Mouse (Mus musculus) heart, embryonic 13.5 days (tissue): ENCODE results near the gene Orm2. TPM values are rescaled to one million over a fixed set of nuclear protein-coding genes. Genes with fewer than 3 reads are reported as not detected.

ENCODE experiments used
- ATAC-seq: fragments of 200-750 bp; cut with Nextera tagmentation; 2 replicates; pipeline ENCODE4 v1.8.0; 2017; ENCODE audit warnings: moderate TSS enrichment; ENCODE audit not compliant: insufficient number of reproducible peaks, low FRiP score, low TSS enrichment; ENCODE audit errors: extremely low read depth
- H3K27ac ChIP-seq: fragments of 300-500 bp; sonication (generic); replicated peaks from 2 replicates; pipeline ENCODE4 v1.5.1; 2015; ENCODE audit warnings: moderate library complexity, mild to moderate bottlenecking, inconsistent platforms
- H3K27me3 ChIP-seq: fragments of 300-500 bp; sonication (generic); replicated peaks from 2 replicates; pipeline ENCODE4 v1.6.1; 2015; ENCODE audit warnings: mild to moderate bottlenecking, inconsistent platforms
- H3K36me3 ChIP-seq: fragments of 300-500 bp; sonication (generic); 2 replicates; pipeline ENCODE4 v1.6.1; 2015; ENCODE audit warnings: mild to moderate bottlenecking, inconsistent platforms
- H3K4me1 ChIP-seq: fragments of 300-500 bp; sonication (generic); 2 replicates; pipeline ENCODE4 v1.6.1; 2015; ENCODE audit warnings: inconsistent platforms
- H3K4me2 ChIP-seq: fragments of 300-500 bp; sonication (generic); 2 replicates; pipeline ENCODE4 v1.6.1; 2015; ENCODE audit warnings: inconsistent platforms, mild to moderate bottlenecking, moderate library complexity
- H3K4me3 ChIP-seq: fragments of 300-500 bp; sonication (generic); 2 replicates; pipeline ENCODE4 v1.5.1; 2015; ENCODE audit warnings: moderate library complexity, mild to moderate bottlenecking, inconsistent platforms
- H3K9ac ChIP-seq: fragments of 300-500 bp; sonication (generic); 2 replicates; pipeline ENCODE4 v1.6.1; 2015; ENCODE audit warnings: inconsistent platforms, mild to moderate bottlenecking, moderate library complexity
- H3K9me3 ChIP-seq: fragments of 300-500 bp; sonication (generic); 2 replicates; pipeline ENCODE4 v1.6.1; 2016; ENCODE audit warnings: inconsistent platforms
- WGBS: fragments of 180-500 bp; shearing (Covaris S2); methylation state at CpG from one replicate; pipeline ENCODE4 v1.1.7; 2015; ENCODE audit warnings: mixed read lengths; 5-methylcytosine and 5-hydroxymethylcytosine counted together
- polyA plus RNA-seq: library from polyadenylated mRNA; unstranded; fragments of >200 nt; fragmentation: Nextera tagmentation; extraction: Ambion mirVana; gene quantifications from 2 replicates; pipeline ENCODE4 v1.2.1, GENCODE M21; 2015

Orm2 gene
- polyA plus RNA-seq, 1 experiment from 2014 or later = not detected

DNA sequence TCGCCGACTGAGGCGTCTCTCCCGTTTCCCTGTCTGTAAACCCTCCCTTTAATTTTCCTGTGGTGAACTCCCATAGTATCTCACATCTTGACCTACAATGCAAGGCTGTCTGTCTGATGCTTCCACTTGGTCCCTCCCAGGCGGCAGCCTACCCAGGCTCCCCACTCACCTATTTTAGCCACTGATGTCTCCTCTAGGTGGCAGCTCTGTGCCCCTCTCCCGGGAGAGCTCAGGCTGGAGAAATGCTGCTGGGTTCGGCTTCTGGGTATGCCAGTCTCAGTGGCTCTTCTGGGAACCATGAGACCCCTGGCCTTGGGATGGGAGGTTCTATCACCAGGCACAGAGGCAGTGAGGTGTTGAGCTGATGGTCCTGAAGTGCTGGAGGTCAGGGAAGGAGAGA lies 15.2 kb downstream of the Orm2 start:
- Histone ChIP-seq H3K4me1 (0 out of 2 replicates have a peak, but pooled peaks cover 3% of the 10 kb centered on the region), H3K4me3 (no peak overlapping the region), H3K4me2 (no peak overlapping the region), H3K9ac (no peak overlapping the region), H3K27me3 (no peaks in the 10 kb centered on the region), H3K36me3 (peaks cover 80% of the 10 kb centered on the region), H3K27ac (no peak overlapping the region), H3K9me3 (no peaks in the 10 kb centered on the region)
- no peak for ATAC-seq
- WGBS = 66% methylated on average over 7 of the region's 7 CpGs

DNA sequence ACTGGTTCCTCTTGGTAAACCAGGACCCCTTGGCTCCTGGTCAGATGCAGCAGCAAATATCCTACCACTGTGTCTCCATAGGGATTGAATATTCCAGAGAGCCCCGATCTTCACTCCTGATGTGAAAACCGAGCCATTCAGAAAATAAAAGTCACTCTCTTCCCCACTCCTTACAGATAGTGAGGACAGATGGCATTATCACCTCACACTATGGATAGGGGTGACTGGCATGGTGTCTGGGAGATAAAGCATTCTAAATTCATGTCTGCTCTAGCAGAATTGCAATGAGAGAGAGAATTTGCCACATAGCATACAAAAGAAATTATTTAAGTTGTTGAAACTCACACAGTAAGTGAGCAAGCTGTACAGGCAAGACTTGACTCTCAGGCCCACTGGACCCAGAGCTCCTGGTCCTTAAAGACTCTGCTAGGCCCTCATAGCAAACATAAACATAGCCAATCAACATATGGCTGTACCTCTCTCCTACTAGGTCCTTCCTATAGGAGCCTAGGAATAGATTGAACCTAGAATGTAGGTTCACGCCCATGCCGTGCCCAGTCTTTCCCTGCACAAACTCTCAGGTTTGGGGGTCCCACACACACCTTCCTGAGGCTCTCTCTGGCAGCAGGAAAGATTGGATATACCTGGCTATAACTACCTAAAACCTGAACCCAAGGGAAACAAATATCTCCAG lies 20.6 kb downstream of the Orm2 start:
- Histone ChIP-seq H3K4me2 (no peak overlapping the region), H3K9ac (no peak overlapping the region), H3K27ac (no peak overlapping the region), H3K9me3 (no peaks in the 10 kb centered on the region), H3K27me3 (no peaks in the 10 kb centered on the region), H3K4me1 (no peaks in the 10 kb centered on the region), H3K36me3 (peaks cover 58% of the 10 kb centered on the region), H3K4me3 (no peak overlapping the region)
- WGBS = 73% methylated on average over 4 of the region's 4 CpGs
- ATAC-seq = no peak

DNA sequence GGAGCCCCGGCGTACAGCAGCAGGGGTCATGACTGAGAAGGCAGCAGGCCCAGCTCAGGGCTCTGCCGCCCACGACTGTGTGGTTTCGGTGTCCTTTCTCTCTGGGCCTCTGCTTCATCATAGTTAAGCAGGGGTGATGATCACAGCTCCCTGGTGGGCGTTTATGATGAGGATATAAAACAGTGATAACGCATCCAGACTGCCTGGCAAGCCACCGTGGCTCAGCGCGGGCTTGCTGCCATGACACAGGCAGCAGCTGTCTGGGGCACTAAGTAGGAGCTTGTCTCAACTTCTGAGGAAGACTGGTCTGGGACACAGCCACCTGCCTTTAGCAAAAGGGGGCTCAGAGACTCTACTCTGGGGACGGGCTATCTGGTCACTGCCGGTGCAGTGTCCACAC lies 21.2 kb downstream of the Orm2 start:
- Histone ChIP-seq H3K4me1 (no peaks in the 10 kb centered on the region), H3K4me3 (no peak overlapping the region), H3K9ac (no peak overlapping the region), H3K27me3 (no peaks in the 10 kb centered on the region), H3K36me3 (peaks cover 52% of the 10 kb centered on the region), H3K27ac (no peak overlapping the region), H3K9me3 (no peaks in the 10 kb centered on the region), H3K4me2 (no peak overlapping the region)
- ATAC-seq = no peak
- WGBS = 77% methylated on average over 12 of the region's 12 CpGs

DNA sequence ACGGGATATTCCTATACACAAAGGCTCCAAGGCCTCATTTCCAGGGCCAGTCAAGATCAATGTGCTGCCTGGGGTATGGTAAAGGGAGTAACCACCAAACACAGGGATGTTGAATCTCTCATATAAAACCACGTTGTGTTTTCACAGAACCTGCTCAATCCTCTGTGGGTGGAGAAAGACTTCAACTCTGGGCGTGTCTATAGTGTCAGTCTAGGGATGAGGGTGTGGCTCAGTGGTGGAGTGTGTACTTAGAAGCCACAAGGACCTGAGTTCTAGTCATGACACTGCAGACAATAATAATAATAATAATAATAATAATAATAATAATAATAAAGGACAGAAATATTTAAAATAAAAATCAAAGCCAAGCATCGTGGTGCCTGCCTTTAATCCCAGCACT lies 22.0 kb downstream of the Orm2 start:
- H3K9ac ChIP-seq = no peak overlapping the region
- WGBS = 87% methylated on average over 4 of the region's 4 CpGs
- peaks cover 5% of the 10 kb centered on the region for H3K4me1 ChIP-seq
- no peak overlapping the region for H3K4me2 ChIP-seq
- no peak for ATAC-seq
- H3K27ac ChIP-seq = no peak overlapping the region
- H3K4me3 ChIP-seq = no peak overlapping the region
- no peaks in the 10 kb centered on the region for H3K27me3 ChIP-seq
- H3K9me3 ChIP-seq = no peaks in the 10 kb centered on the region
- peaks cover 44% of the 10 kb centered on the region for H3K36me3 ChIP-seq

DNA sequence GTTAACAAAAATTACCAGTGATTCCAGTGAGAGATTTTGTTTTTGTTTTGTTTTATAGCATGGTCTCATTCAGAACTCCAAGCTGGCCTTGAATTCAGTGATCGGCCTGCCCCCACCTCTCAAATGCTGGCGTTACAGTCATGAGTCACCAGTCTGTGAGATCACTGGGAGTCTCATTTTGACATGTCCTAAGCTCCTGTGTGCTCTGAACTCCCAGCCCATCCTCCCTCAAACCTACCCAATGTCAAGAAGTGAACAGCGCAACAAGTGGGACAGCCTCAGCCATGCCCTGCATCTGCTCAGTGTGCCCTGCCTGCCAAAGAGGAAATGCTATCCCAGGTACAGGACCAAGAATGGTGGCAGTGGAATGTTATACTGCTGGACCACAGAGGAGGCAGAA lies 23.0 kb downstream of the Orm2 start:
- ATAC-seq = no peak
- H3K27ac ChIP-seq = no peak overlapping the region
- no peak overlapping the region for H3K4me2 ChIP-seq
- H3K36me3 ChIP-seq = peaks cover 34% of the 10 kb centered on the region
- H3K4me1 ChIP-seq = peaks cover 7% of the 10 kb centered on the region
- no peak overlapping the region for H3K9ac ChIP-seq
- 78% methylated on average over 3 of the region's 3 CpGs for WGBS
- no peaks in the 10 kb centered on the region for H3K27me3 ChIP-seq
- no peaks in the 10 kb centered on the region for H3K9me3 ChIP-seq
- no peak overlapping the region for H3K4me3 ChIP-seq

DNA sequence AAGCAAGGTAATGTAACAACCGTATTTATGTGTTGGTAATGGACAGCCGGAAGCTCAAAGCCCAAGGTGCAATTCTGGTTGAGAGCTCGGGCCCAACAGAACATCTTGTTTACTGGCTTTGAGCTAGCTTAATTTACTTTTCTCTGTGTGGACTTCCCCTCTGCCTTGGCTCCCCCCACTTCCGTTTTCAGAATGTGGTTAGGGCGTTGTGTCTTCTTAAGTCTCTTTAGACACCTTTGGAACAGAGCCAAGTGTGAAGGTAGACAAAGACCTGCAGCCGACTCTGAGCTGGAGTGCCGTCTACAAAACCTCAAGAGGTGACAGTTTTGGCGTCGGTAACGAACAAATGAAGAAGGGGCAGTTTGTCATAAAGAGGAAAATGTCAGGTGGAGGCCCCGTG lies 23.5 kb downstream of the Orm2 start:
- Histone ChIP-seq H3K36me3 (peaks cover 30% of the 10 kb centered on the region), H3K4me2 (no peak overlapping the region), H3K9ac (no peak overlapping the region), H3K9me3 (no peaks in the 10 kb centered on the region), H3K4me1 (peaks cover 7% of the 10 kb centered on the region), H3K4me3 (no peak overlapping the region), H3K27me3 (no peaks in the 10 kb centered on the region), H3K27ac (no peak overlapping the region)
- no peak for ATAC-seq
- 74% methylated on average over 11 of the region's 11 CpGs for WGBS

DNA sequence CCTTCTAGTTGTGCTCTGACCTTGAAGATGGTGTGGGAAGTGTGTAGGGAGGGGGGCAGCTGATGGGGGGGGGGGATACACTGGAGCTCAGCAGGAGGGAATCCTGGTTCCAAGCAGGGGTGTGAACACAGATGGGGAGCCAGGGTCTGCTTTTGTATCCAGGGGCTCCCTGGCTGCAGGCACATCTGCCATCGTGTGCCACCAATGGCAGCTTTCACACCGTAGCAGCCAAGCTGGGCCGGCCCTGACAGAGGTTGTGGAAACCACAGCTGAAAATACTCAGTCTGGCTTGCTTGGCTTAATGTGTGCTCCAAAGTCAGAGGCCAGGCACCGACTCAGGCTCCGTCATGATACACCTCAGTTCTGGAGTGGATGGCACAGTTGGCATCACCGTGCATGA lies 25.8 kb downstream of the Orm2 start:
- Histone ChIP-seq H3K4me2 (no peak overlapping the region), H3K27me3 (no peaks in the 10 kb centered on the region), H3K36me3 (peaks cover 13% of the 10 kb centered on the region; the same call in 1 of the 2 replicates), H3K9ac (no peak overlapping the region), H3K4me3 (no peak overlapping the region), H3K4me1 (peaks cover 18% of the 10 kb centered on the region), H3K27ac (no peak overlapping the region), H3K9me3 (no peaks in the 10 kb centered on the region)
- 78% methylated on average over 6 of the region's 6 CpGs for WGBS
- ATAC-seq = no peak

DNA sequence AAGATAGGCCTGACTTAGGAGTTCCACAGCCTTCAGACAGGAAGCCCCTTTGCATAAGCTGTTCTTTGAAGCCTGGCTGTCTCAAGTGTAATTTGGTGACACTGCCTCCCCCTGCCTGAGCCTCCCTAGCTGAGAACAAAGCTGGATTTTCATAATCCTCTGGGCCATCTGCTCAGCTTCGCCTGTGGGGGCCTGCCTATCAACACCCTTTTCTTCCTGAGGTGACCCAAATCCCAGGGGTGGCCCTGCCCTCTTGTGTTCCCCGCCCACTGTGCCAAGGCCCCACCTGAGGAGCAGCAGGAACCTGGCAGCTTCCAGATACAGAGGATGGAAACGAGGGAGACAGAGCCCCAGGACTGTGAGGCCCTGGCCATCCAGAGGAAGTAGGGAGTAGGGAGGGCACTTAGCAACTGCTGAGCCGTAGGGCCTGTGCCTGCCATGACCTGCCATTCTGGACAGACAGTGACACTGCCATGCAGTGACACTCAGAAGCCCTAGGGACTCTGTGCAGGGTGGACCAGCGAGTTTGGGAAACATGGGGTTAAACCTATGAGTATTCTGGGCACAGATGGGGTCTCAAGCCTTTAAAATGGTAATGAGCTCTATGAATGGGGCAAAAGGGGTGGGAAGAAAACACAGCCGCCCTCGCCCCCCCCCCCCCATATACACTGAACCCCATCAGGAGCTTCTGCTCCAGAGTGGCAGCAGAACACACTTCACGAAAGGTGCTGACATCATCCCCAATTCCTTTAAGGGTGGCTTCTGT lies 27.1 kb downstream of the Orm2 start:
- Histone ChIP-seq H3K27ac (no peak overlapping the region), H3K4me1 (peaks cover 18% of the 10 kb centered on the region), H3K9me3 (no peaks in the 10 kb centered on the region), H3K9ac (no peak overlapping the region), H3K27me3 (no peaks in the 10 kb centered on the region), H3K4me2 (no peak overlapping the region), H3K36me3 (peaks cover 13% of the 10 kb centered on the region), H3K4me3 (no peak overlapping the region)
- no peak for ATAC-seq
- 46% methylated on average over 8 of the region's 8 CpGs for WGBS

DNA sequence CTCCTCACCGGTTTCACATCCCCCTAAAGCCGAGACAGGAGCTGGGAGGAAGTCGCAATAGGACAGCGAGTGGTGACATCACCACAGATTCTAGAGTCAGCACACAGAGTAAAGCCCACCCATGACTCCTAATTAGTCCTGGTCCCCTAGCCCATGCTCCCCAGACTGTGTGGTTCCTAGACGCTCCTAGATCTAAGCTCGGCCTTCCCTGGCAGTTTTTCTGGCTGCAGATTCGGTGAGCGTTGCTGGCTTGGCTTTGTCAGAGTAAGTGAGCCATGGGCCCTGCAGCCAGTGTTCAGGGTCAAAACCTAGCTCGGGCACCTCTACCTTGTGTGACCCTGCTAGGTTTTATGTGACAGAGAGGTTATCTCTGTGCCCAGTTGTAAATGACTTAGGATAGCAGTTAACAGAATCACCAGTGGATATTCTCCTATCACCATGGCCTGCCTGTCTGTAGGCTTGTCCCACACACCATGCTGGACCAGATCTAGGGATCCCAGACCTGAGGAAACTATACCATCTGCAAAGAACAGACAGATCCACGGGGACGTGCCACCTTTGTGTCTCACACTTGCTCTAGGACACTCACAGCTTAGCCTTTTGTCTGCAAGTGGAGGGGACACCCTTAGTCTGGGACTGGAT lies 27.8 kb downstream of the Orm2 start:
- no peak overlapping the region for H3K9ac ChIP-seq
- H3K4me3 ChIP-seq = no peak overlapping the region
- ATAC-seq = no peak
- H3K4me2 ChIP-seq = no peak overlapping the region
- H3K9me3 ChIP-seq = no peaks in the 10 kb centered on the region
- H3K27ac ChIP-seq = no peak overlapping the region
- no peaks in the 10 kb centered on the region for H3K27me3 ChIP-seq
- 59% methylated on average over 11 of the region's 11 CpGs for WGBS
- peaks cover 20% of the 10 kb centered on the region for H3K36me3 ChIP-seq
- H3K4me1 ChIP-seq = peaks cover 18% of the 10 kb centered on the region

DNA sequence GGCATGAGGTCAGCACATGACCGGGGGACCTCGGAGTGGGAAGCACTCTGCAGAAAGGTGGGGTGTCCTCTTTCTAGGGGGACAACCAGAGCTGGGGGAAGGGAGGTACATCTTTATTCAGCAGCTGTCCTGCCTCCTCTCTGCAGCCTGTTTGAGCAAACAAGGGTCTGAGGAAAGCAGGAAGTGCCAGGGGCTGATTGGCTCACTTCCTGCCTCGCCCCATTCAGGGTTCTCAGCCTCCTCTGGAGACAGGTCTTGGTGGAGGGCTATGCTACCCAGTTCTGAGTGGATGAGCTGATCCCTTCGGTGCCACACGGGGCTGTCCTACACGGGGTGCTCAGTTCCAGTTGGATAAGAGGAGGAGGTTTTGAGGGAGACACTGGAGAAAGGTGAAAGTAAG lies 29.1 kb downstream of the Orm2 start:
- no peaks in the 10 kb centered on the region for H3K9me3 ChIP-seq
- H3K27ac ChIP-seq = no peak overlapping the region
- H3K4me3 ChIP-seq = no peak overlapping the region
- no peak for ATAC-seq
- no peak overlapping the region for H3K4me2 ChIP-seq
- no peaks in the 10 kb centered on the region for H3K27me3 ChIP-seq
- H3K9ac ChIP-seq = no peak overlapping the region
- H3K4me1 ChIP-seq = peaks cover 18% of the 10 kb centered on the region
- H3K36me3 ChIP-seq = peaks cover 28% of the 10 kb centered on the region
- WGBS = 61% methylated on average over 6 of the region's 6 CpGs

DNA sequence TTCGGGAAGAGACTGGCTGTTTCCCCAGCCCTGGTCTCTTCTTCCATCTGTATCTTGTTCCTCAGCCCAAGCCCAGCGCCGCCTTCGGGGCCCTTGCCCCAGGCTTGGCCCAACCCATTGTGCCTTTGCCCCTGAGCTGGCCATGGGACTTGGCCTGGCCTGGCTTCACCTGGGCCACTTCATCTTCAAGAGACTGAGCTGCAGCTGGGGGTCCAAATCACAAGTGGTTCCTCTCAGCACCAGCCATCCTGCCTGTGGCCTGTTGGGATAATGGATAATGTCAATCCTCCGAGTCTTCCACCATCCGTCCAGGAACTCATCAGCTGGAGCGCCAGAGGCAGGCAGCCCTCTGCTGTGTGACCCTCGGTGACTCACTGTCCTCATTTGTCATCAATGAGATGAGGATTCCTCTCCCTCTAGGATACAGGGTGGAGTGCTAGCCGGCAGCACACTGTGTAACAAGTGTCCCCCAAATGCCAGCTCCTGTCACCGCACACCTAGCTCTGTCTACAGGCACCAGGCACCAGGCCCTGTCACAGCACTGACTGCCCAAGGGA lies 35.8 kb downstream of the Orm2 start:
- Histone ChIP-seq H3K4me1 (peaks cover 43% of the 10 kb centered on the region), H3K9ac (no peak overlapping the region), H3K36me3 (peaks cover 22% of the 10 kb centered on the region), H3K27me3 (0 out of 2 replicates have a peak, but pooled peaks cover 3% of the 10 kb centered on the region), H3K4me2 (no peak overlapping the region), H3K4me3 (no peak overlapping the region), H3K9me3 (no peaks in the 10 kb centered on the region), H3K27ac (no peak overlapping the region)
- 81% methylated on average over 10 of the region's 10 CpGs for WGBS
- ATAC-seq = no peak
